Mouse (Mus musculus) heart, adult 8-10 months (tissue): ENCODE measurements at regions not wholly inside any gene's neighbourhood (a gene's known extent, or its start where the extent isn't known, plus 50 kb on each side); places are given as distances from the start of the nearest gene placed in this dataset.

Source experiments
- DNase-seq: peaks from one replicate; pipeline ENCODE4 v3.0.0; 2022; ENCODE audit warnings: low spot score

GRCm38 (mm10) chr14:28626951-28627350 is 122.4 kb downstream of the Wnt5a start:
- DNase-seq: no peak

- DNase-seq: no peak
Observed at GRCm38 (mm10) chr14:28635175-28635574, 130.6 kb downstream of the Wnt5a start.

- DNase-seq: no peak
Observed at GRCm38 (mm10) chr14:28639056-28639455, 134.5 kb downstream of the Wnt5a start.

GRCm38 (mm10) chr14:28645807-28646206 is 141.3 kb downstream of the Wnt5a start:
- DNase-seq: no peak

GRCm38 (mm10) chr14:28649411-28649810 is 144.9 kb downstream of the Wnt5a start:
- DNase-seq: no peak

GRCm38 (mm10) chr14:28653059-28653930 is 148.7 kb downstream of the Wnt5a start:
- DNase-seq: no peak

GRCm38 (mm10) chr14:28657216-28657615 is 152.7 kb downstream of the Wnt5a start:
- no peak for DNase-seq

GRCm38 (mm10) chr14:28660872-28661588 is 156.5 kb downstream of the Wnt5a start:
- DNase-seq: no peak

- DNase-seq: no peak
Observed at GRCm38 (mm10) chr14:28663316-28663715, 158.8 kb downstream of the Wnt5a start.

- DNase-seq: no peak
Observed at GRCm38 (mm10) chr14:28664121-28664520, 159.6 kb downstream of the Wnt5a start.

GRCm38 (mm10) chr14:28675476-28675875 is 170.9 kb downstream of the Wnt5a start:
- no peak for DNase-seq

- no peak for DNase-seq
Observed at GRCm38 (mm10) chr14:28699780-28700179, 195.2 kb downstream of the Wnt5a start.

GRCm38 (mm10) chr14:28704729-28705128 is 200.2 kb downstream of the Wnt5a start:
- no peak for DNase-seq

GRCm38 (mm10) chr14:28714598-28714997 is 210.0 kb downstream of the Wnt5a start:
- no peak for DNase-seq

- no peak for DNase-seq
Observed at GRCm38 (mm10) chr14:28720545-28720944, 216.0 kb downstream of the Wnt5a start.

- DNase-seq: no peak
Observed at GRCm38 (mm10) chr14:28725666-28726065, 221.1 kb downstream of the Wnt5a start.

GRCm38 (mm10) chr14:28733496-28733895 is 228.9 kb downstream of the Wnt5a start:
- no peak for DNase-seq

- DNase-seq: no peak
Observed at GRCm38 (mm10) chr14:28735446-28735845, 230.9 kb downstream of the Wnt5a start.

- DNase-seq: no peak
Observed at GRCm38 (mm10) chr14:28740076-28740475, 235.5 kb downstream of the Wnt5a start.

- DNase-seq: no peak
Observed at GRCm38 (mm10) chr14:28741418-28741817, 236.9 kb downstream of the Wnt5a start.

- DNase-seq: no peak
Observed at GRCm38 (mm10) chr14:28743673-28744072, 239.1 kb downstream of the Wnt5a start.

- no peak for DNase-seq
Observed at GRCm38 (mm10) chr14:28750301-28750700, 245.8 kb downstream of the Wnt5a start.

- DNase-seq: peak; percentile 5
Observed at GRCm38 (mm10) chr14:28765201-28765600, 252.8 kb upstream of the Lrtm1 start.
